Mouse (Mus musculus) liver, postnatal 0 days (tissue): Measurements from ENCODE around the gene Kif26b.

ENCODE experiments used
- CTCF ChIP-seq: sonication (generic); IDR thresholded peaks from 2 replicates; pipeline ENCODE4 v1.5.1; 2016; ENCODE audit warnings: antibody characterized with exemption, low read depth
- EP300 ChIP-seq: IDR thresholded peaks from 2 replicates; pipeline ENCODE4 v1.6.1; 2016; ENCODE audit warnings: antibody characterized with exemption, low read depth, mild to moderate bottlenecking

DNA sequence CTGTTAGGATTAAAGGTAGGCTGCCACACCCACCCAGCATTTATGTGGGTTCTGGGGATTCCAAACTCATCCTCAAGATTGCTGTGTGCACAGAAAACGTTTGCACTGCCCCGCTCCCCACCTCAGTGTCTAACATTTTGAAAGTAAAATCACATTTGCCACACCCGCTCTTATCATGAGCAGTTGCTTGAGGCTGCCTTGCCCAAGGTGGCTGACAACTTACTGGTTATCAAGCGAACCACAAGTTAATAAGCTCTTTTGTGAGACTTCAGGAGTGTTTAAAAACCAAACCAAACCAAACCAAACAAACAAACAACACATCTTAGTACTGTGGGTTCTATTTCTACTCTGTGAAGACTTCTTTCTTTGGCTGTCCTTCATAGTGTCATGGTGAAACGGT is 101.1 kb downstream of the Kif26b start:
- TF ChIP-seq CTCF, result no peak
- TF ChIP-seq EP300, result peak; percentile 71
